Mouse (Mus musculus): ENCODE data around the gene Isoc2a. TPM values are rescaled to one million over a fixed set of nuclear protein-coding genes. Genes with fewer than 3 reads are reported as not detected.
"Not testable (repeated sequence)": the region's sequence is repeated elsewhere in the genome, so short reads cannot be mapped to it uniquely, and the experiment has no call there.

The Isoc2a gene
- polyA plus RNA-seq, 1 experiment from 2014 or later = 0.80 TPM

DNA sequence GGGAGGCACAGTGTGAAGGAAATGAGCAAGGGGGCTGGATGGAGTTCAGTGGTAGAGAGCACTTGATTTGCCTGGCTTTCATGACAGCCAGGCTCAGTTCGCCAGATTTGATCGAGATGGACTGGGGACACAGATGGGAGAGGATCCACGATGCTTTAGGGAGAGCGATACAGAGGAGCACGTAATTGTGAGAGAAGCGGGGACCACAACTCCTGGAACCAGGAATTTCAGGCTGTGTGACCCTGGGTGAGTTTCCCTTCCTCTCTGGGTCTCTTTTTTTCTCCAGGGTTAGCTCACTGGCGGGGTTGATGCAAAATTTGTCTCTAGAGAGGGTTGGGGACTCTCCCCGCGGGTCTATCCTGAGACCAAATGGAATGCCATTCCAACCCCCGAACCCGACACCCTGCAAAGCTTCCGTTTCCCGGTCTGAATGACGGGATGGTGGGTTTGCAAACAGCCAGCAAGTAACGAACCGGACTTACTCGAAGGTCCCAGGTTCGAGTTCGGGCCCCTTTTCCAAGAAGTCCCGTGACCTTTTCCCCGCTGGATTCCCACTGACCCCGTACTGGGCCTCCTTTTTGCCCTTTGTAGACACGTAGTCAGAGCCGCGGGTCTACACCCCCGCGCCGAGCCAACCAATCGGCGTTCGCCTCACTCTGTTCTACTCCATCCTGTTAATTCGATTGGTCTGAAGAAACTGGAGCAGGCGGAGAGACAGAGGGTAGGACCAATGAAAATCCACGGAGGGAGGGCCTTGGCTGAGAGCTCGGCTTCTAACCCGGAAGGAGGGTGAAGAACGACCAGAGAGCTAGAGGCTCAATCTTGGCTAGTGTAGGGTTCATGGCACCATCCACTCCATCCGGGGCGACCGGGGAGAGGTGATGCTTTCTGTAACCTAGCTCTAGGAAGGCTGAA is 11.1 kb upstream of the Isoc2a start:
- 4% methylated on average over 40 of the region's 40 CpGs for WGBS
- Histone ChIP-seq H3K4me3 (peak overlapping the region; percentile 57), H3K9ac (replicated peaks) (peak overlapping the region; percentile 62), H3K4me1 (peaks cover 12% of the 10 kb centered on the region), H3K36me3 (no peaks in the 10 kb centered on the region), H3K27me3 (no peaks in the 10 kb centered on the region; the same call in 1 of the 2 replicates), H3K9me3 (no peaks in the 10 kb centered on the region), H3K4me2 (replicated peaks) (peak overlapping the region; percentile 59), H3K27ac (replicated peaks) (peak overlapping the region; percentile 70)
- peak; percentile 100 for ATAC-seq (ENCODE audit: low FRiP score, low read depth)

DNA sequence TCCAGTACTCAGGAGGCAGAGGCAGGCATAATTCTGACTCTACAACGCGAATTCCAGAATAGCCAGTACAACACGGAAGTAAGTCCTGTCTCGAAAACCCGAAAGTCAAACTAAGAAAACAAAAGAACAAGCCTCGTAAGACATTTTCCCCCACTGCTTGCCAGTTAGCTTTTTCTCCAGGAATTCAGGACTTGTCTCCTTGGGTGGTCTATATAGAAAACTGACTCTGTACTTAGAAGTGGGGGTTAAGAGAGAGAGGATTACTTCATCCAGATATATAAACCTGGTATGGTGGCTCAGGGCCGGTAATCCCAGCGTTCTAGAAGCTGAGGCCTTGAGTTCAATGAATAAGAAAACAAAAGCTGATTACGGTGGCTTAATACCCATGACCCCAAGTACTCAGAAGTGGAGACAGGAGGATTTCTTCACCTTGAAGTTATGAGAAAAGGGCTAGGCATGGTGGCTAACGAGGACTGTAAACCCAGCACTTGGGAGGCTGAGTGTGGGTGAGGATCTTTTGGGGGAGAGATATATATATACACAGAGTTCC is 10.2 kb upstream of the Isoc2a start:
- H3K4me3 ChIP-seq = peak overlapping the region; percentile 57
- no peaks in the 10 kb centered on the region; the same call in 1 of the 2 replicates for H3K27me3 ChIP-seq
- peaks cover 12% of the 10 kb centered on the region for H3K4me1 ChIP-seq
- no peak for ATAC-seq (ENCODE audit: low FRiP score, low read depth)
- H3K9me3 ChIP-seq = no peaks in the 10 kb centered on the region
- H3K9ac ChIP-seq (replicated peaks) = peak overlapping the region; percentile 62; the same call in 1 of the 2 replicates
- peak overlapping the region; percentile 70 for H3K27ac ChIP-seq (replicated peaks)
- H3K4me2 ChIP-seq (replicated peaks) = peak overlapping the region; percentile 59
- H3K36me3 ChIP-seq = no peaks in the 10 kb centered on the region
- WGBS = 25% methylated on average over 10 of the region's 10 CpGs

DNA sequence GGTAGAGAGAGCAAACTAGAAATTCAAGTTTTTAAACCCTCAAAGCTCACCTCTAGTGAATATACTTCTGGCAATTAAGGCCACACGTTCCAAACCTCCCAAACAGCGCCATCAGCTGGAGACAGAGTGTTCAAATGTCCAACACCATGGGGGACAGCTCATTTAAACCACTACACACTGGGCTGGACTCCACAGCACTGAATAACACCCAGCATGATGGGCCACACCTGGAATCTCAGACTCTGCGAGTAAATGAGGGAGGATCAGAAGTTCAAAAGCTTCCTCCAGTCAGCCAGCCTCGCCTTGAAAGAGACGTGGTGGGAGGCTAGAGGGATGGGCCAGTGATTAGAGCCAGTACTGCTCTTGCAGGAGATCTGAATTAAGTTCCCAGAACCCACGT is 6.8 kb upstream of the Isoc2a start, which contains the start of gene Isoc2b:
Gene Isoc2b (minus strand): TSS at position 126 of the 400 bp plus-strand sequence.
- Histone ChIP-seq H3K36me3 (no peaks in the 10 kb centered on the region), H3K4me1 (peaks cover 12% of the 10 kb centered on the region), H3K4me2 (replicated peaks) (no peak within 1 kb of the TSS), H3K9me3 (no peaks in the 10 kb centered on the region), H3K4me3 (no peak within 1 kb of the TSS), H3K27ac (replicated peaks) (no peak within 1 kb of the TSS), H3K9ac (replicated peaks) (no peak within 1 kb of the TSS), H3K27me3 (no peaks in the 10 kb centered on the region)
- no peak for ATAC-seq (ENCODE audit: low FRiP score, low read depth)
- WGBS = 62% methylated on average over 6 of the region's 6 CpGs

DNA sequence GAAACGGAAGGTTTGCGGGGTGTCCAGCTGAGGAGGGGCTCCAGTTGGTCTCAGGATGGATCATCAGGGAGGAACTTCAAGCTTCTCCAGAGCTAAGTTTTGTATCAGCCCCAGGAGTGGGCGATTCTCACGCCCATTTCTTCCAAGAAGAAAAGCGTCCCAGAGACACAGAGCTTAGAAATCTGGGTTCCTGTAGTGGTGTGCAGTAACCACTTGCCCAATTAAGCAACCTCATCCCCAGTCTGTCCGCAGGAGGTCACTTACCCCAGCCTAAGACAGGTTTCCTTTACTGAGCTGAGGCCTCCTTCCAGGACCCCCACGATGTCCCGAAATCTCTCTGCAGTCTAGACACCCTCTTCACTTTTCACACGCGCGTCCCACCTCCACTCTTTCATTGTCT is 273 bp downstream of the Isoc2a start:
- Histone ChIP-seq H3K4me2 (replicated peaks) (peak overlapping the region; percentile 84), H3K27ac (replicated peaks) (no peak overlapping the region), H3K9me3 (0 out of 2 replicates have a peak, but pooled peaks cover 4% of the 10 kb centered on the region), H3K4me1 (peaks cover 14% of the 10 kb centered on the region), H3K36me3 (no peaks in the 10 kb centered on the region), H3K9ac (replicated peaks) (no peak overlapping the region; the same call in 1 of the 2 replicates), H3K27me3 (peaks cover 6% of the 10 kb centered on the region; the same call in 1 of the 2 replicates), H3K4me3 (peak overlapping the region; percentile 50)
- WGBS = 9% methylated on average over 11 of the region's 11 CpGs
- ATAC-seq (ENCODE audit: low FRiP score, low read depth) = peak; percentile 47

DNA sequence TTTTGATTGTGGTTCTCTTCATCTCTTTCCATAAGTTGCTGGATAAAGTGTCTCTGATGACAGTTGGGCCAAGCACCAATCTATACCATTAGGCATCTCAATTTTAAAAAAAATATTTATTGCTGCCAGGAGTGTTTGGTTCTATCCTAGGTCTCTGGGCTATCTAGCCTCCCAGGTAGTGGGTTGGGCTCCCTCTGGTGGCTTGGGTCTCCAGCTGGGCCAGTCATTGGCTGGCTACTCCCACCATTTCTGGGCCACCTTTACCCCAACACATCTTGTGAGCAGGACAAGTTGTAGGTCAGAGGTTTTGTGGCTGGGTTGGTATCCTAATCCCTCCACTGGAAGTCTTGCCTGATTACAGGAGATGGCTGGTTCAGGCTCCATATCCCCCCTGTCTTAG is 1.2 kb downstream of the Isoc2a start:
- ATAC-seq (ENCODE audit: low FRiP score, low read depth) = no peak
- peaks cover 6% of the 10 kb centered on the region; the same call in 1 of the 2 replicates for H3K27me3 ChIP-seq
- H3K4me3 ChIP-seq = no peak overlapping the region
- H3K27ac ChIP-seq (replicated peaks) = no peak overlapping the region
- no peaks in the 10 kb centered on the region for H3K36me3 ChIP-seq
- no peak overlapping the region for H3K4me2 ChIP-seq (replicated peaks)
- H3K9ac ChIP-seq (replicated peaks) = no peak overlapping the region
- peaks cover 14% of the 10 kb centered on the region for H3K4me1 ChIP-seq
- 0 out of 2 replicates have a peak, but pooled peaks cover 5% of the 10 kb centered on the region for H3K9me3 ChIP-seq

DNA sequence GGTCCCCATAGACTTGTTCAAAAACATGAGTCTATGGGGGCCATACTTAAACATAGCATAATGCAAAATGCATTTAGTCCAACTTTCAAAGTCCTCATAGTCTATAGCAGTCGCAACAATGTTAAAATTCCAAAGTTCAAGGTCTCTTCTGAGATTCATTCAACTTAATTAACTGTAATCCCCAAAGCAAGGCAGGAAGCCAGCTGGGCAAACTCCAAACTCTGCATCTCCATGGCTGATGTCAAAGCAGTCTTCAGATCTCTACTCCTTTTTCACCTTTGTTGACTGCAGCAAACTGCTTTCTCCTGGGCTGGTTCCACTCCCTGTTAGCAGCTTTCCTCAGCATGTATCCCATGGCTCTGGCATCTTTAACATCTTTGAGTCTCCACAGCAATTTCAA is 2.1 kb downstream of the Isoc2a start:
- 81% methylated on average over 1 of the region's 1 CpGs for WGBS
- ATAC-seq (ENCODE audit: low FRiP score, low read depth) = not testable (repeated sequence)

DNA sequence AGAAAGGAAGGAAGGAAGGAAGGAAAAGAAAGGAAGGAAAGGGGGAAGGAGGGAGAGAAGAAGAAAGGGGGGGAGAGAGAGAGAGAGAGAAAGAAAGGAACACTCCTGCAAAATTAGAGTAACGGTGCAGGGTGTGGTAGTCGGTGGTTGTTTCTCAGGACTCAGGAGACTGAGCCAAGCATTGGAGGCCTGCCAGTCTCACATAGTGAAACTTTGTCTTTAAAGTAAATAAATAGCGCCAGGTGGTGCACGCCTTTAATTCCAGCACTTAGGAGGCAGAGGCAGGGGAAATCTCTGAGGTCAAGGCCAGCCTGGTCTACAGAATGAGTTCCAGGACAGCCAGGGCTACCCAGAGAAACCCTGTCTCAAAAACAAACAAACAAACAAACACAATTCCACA is 9.7 kb downstream of the Isoc2a start:
- WGBS = 87% methylated on average over 4 of the region's 4 CpGs
- Histone ChIP-seq H3K9ac (replicated peaks) (no peak overlapping the region), H3K27me3 (no peaks in the 10 kb centered on the region), H3K36me3 (no peaks in the 10 kb centered on the region), H3K4me3 (no peak overlapping the region), H3K4me1 (no peaks in the 10 kb centered on the region), H3K27ac (replicated peaks) (no peak overlapping the region), H3K4me2 (replicated peaks) (no peak overlapping the region), H3K9me3 (0 out of 2 replicates have a peak, but pooled peaks cover 5% of the 10 kb centered on the region)
- ATAC-seq (ENCODE audit: low FRiP score, low read depth) = no peak

More for the DNA sequence above, 2.1 kb downstream of the Isoc2a start:
- not testable (repeated sequence) for H3K4me2 ChIP-seq (replicated peaks); H3K4me3 ChIP-seq; H3K9me3 ChIP-seq; H3K27ac ChIP-seq (replicated peaks); H3K9ac ChIP-seq (replicated peaks); H3K27me3 ChIP-seq; H3K36me3 ChIP-seq
- peaks cover 14% of the 10 kb centered on the region for H3K4me1 ChIP-seq

DNA sequence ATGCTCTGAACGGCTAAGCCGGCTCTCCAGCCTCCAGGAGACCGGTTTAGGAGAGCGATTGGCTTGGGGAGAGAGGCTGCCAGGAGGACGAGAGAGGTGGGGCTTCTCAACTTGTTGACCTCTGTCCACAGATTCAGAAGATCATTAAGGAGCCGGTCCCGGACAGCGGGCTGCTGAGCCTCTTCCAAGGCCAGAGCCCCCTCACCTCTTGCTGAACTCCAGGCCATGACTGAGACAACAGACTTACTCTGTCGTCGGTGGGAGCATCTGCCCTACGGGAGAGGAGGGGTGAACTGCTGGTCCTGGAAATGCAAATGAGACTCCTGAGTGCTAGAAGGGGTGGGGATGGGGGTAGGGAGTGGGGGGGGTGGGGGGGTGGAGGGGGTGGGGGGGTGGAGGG is 18.2 kb downstream of the Isoc2a start:
- Histone ChIP-seq H3K27ac (replicated peaks) (no peak overlapping the region), H3K36me3 (no peaks in the 10 kb centered on the region), H3K27me3 (peaks cover 16% of the 10 kb centered on the region), H3K4me2 (replicated peaks) (no peak overlapping the region), H3K9me3 (no peaks in the 10 kb centered on the region), H3K4me1 (peaks cover 6% of the 10 kb centered on the region; the same call in 1 of the 2 replicates), H3K9ac (replicated peaks) (no peak overlapping the region), H3K4me3 (no peak overlapping the region)
- WGBS = 72% methylated on average over 11 of the region's 11 CpGs
- no peak for ATAC-seq (ENCODE audit: low FRiP score, low read depth)

DNA sequence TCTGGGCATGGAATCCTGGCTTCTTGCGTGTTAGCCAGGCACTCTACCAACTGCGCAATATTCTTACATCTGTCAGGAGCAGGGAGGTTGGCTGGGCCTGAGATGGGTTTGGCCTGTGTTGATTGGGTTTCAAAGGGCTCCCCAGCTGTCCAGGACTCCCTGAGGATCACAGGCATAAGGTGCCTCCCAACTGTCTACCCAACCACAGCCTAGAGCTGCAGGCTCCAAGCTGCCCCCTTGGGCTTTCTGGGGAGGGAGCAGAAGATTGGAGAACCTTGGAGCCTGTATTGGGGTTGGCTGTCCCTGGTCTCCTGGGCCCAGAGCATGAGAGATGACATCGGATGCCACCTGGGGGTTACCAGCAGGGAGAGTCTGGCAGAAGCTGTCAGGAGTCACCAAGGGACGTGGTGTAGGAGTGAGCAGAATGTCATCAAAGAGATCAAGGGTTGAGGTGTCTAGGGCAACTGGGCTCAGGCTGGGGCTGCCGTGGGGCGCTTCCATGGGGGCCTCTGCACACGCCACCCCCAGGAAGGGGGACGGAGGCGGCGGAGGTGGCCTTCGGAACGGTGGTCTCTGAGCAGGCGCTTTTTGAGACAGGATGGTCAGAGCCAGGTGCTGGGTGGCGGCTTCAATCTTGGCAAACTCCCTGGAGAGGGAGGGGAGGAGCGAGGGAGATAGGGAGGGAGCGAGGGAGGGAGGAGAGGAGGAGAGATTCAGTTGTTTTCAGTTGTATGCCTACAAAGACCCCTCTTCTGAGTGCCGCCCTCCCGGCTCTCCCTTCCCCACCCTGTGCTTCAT is 22.1 kb downstream of the Isoc2a start:
- H3K4me3 ChIP-seq = peak overlapping the region; percentile 19
- peak overlapping the region; percentile 48 for H3K4me2 ChIP-seq (replicated peaks)
- no peaks in the 10 kb centered on the region for H3K36me3 ChIP-seq
- no peak overlapping the region for H3K9ac ChIP-seq (replicated peaks)
- ATAC-seq (ENCODE audit: low FRiP score, low read depth) = peak; percentile 54
- peaks cover 16% of the 10 kb centered on the region for H3K27me3 ChIP-seq
- whole genome bisulfite sequencing = 22% methylated on average over 15 of the region's 18 CpGs
- H3K4me1 ChIP-seq = peaks cover 6% of the 10 kb centered on the region; the same call in 1 of the 2 replicates
- no peak overlapping the region for H3K27ac ChIP-seq (replicated peaks)
- H3K9me3 ChIP-seq = 0 out of 2 replicates have a peak, but pooled peaks cover 3% of the 10 kb centered on the region

DNA sequence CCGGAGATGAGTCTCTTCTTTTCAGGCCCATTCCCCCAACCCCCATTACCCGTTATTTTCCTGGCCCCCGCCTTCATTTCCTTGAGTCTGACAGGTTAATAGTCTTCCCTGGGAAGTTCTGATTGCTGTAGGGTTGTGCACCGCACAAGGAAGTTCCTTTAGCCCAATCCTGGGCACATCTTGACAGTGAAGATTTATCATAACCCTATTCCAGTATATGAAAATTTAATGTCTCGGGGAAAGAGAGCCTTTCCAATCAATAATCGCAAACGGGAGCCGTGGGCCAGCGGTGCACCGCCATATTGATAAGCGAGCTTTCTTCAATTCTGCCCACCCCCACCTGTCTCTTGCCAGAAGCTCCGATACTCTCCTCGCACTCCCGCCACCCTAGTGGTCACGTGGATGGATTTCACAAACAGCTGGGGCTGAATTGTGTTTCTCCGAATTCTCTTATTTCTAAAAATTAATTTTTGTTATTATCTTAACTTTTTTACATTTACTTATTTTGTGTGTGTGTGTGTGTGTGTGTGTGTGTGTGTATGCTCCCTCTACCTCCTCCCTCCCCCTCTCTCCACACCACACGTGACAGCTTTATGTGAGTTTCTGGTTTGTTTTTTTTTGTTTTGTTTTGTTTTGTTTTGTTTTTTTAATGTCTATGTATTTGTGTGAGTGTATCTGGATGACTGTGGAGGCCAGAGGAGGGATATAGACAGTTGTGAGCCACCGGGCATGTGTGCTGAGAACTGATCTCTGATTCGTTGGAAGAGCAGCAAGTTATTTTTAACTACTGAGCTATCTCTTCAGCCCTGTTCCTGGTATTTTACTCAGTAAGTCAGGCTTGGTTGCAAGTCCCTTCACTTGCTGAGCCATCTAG is 22.9 kb downstream of the Isoc2a start:
- peak overlapping the region; percentile 19 for H3K4me3 ChIP-seq
- peaks cover 16% of the 10 kb centered on the region for H3K27me3 ChIP-seq
- H3K9me3 ChIP-seq = peaks cover 6% of the 10 kb centered on the region; the same call in 1 of the 2 replicates
- no peak for ATAC-seq (ENCODE audit: low FRiP score, low read depth)
- 7% methylated on average over 19 of the region's 19 CpGs for WGBS
- no peaks in the 10 kb centered on the region for H3K36me3 ChIP-seq
- peak overlapping the region; percentile 37 for H3K9ac ChIP-seq (replicated peaks)
- H3K27ac ChIP-seq (replicated peaks) = no peak overlapping the region
- H3K4me2 ChIP-seq (replicated peaks) = peak overlapping the region; percentile 48
- peaks cover 6% of the 10 kb centered on the region; the same call in 1 of the 2 replicates for H3K4me1 ChIP-seq

DNA sequence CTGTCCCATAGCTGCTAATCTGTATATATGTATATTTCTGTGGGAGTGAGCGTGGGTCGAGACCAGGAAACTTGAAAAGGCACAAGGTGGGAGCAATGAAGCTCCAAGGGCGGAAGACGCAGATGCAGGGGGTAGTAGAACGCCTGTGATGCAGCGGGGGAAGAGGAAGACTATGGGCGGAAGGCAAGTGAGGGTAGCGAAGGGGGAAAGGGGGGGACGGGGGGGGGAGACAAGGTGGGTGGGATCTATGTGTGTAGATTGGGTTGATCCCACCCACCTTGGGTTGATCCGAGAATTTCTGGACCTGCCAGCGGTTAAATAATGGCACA is 23.5 kb downstream of the Isoc2a start:
- Histone ChIP-seq H3K36me3 (no peaks in the 10 kb centered on the region), H3K27me3 (peaks cover 16% of the 10 kb centered on the region), H3K4me2 (replicated peaks) (peak overlapping the region; percentile 48), H3K4me3 (no peak overlapping the region), H3K9ac (replicated peaks) (no peak overlapping the region), H3K4me1 (peaks cover 6% of the 10 kb centered on the region; the same call in 1 of the 2 replicates), H3K27ac (replicated peaks) (no peak overlapping the region), H3K9me3 (peaks cover 6% of the 10 kb centered on the region; the same call in 1 of the 2 replicates)
- no peak for ATAC-seq (ENCODE audit: low FRiP score, low read depth)
- 14% methylated on average over 11 of the region's 11 CpGs for WGBS

All from midbrain, embryonic 12.5 days (tissue).